Mouse (Mus musculus) embryo, embryonic 11.5 days (tissue): ENCODE data around the gene Adamts18.

Experiments
- DNase-seq: peaks from one replicate; pipeline ENCODE4 v3.0.0-alpha.2; 2012; ENCODE audit warnings: low read depth, low spot score

The Adamts18 gene

DNA sequence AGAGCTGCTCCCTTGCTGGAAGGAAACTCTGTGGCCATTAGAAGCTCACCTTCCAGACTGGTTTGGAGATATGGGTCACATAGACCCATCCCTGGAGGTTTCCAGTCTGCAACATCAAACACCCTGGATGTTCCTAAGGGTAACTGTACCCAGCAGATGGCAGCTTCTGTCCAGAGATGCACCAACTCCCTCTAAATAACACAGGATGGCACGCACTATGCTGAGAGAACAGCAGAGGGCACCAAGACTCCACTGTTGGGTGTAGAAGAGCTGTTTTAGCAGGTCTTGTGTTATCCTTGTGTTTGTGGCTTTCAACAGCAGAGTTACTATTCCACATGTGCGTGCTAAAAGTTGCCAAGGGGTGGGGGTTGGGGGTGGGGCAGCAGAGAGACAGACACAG lies 184.0 kb downstream of the Adamts18 start:
- peak; percentile 78 for DNase-seq

DNA sequence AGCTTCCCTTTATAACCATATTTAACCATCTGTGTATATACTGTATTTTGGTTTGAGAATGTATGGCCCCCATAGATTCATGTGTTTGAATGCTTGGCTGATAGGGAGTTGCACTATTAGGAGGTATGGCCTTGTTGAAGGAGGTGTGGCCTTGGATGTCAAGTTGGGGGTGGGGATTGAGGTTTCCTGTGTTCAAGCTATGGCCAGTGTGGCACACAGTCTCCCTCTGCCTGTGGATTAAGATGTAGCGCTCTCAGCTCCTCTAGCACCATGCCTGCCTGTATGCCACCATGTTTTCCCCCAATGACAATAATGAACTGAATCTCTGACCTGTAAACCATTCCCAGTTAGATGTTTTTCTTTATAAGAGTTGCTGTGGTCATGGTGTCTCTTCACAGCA lies 188.4 kb downstream of the Adamts18 start:
- no peak for DNase-seq

DNA sequence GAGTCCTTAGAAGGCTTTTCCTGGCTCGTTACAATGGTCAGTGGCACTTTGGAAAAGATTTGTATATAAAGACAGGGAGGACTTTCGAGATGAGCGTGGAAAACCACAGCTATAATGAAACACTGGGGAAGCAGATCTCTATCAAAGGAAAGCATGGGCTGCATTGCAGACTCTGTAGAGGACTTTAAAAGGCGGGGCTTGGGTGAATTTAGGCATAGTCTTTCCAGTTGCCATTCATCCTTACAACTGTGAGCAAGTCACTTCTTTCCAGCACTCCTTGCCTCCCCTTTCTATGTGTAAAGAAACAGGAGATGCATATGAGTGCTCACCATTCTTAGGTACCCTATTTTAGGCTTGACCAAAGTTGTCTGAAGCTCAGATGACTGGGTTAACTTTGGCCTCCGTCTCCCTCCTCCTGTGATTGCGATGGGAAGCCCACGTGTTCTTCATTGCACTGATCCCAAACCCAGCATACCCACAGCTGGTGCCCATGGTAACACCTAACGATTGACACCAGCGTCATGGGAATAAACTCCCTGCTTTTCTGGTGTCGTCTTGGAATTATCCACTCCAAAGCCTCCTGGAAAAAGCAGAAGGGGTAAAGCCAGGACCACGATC lies 191.7 kb downstream of the Adamts18 start:
- DNase-seq = no peak

DNA sequence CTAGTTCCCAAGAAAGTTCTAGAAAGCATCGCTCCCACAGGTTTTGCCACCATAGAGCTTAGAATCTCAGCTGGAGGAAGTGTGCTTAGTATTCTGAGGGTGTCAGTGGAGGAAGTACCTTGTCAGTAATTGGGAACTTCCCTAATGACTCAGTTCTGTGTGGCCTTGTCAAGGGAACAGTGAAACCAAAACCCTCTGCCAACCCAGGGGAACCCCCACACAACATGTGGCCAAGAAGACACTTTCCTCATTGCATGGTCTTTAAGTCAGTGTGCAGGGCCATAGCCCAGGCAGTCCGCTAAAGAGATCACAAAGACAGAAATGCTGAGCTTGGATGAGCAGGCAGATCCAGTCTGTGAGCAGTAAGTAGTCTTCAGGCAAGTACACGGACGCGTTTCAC lies 192.4 kb downstream of the Adamts18 start:
- DNase-seq = no peak

DNA sequence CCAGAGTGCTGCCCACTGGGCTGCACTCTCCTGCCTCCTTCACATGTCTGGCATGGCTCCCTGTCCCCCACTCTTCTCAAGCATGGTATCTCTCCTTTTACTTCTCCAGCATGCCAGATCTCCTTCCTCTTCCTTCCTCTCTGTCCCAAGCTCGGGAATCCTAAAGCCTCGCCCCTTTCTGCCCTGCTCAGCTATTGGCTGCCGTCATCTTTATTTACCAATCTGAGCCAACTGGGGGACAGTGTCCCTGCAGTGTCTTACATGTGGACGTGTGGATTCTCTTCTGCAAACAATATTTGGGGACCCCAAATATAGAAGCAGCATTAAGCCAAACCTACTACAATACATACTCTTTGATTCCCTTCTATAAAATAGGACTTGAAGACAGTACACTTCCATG lies 195.4 kb downstream of the Adamts18 start:
- no peak for DNase-seq

DNA sequence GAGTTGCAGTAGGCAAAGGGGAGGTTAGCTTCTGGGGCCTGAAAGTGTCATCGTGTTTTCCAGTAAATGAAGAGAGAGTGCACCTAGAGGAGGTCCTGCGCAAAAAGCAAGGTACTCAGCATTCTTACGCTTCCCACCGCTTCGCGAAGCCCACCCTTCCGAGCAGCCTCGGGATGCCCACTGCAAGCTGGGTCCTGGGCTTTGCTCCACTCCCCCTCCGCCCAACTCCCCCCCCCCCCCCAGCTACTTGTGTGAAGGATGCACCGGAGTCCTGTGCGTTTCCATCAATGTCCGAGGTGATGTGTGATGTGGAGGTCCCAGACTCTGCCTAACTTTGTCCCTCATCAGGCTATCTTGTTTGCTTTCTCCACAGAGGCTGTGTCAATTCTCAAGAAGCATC lies 196.1 kb downstream of the Adamts18 start:
- no peak for DNase-seq
